Mouse (Mus musculus): ENCODE measurements around the gene Atp5mpl.

DNA sequence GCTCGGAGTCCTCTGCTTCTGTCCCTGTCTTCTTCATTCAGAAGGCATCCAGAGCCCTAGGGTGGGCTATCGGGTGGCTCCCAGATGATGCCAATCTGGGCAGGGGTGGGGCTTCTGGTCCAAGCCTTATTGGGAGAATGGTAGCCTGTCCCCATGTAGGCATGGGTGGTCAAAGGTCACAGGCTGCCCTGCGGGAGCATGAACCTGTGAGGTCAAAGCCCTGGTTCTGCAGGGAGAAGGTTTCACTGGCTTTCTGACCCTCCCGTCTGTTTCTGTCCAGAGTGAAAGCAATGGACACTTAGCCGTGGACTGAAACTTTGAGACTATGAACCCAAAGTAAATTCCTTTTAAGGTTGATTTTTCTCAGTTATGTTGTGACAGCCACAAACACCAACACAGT, 10.6 kb downstream of the Atp5mpl start:
- TF ChIP-seq POLR2A (IDR thresholded peaks at IDR 0.05; ENCODE audit: insufficient read depth, low read length) (no peak), CTCF (IDR thresholded peaks at IDR 0.05; ENCODE audit: low read depth, low read length) (no peak), EP300 (IDR thresholded peaks at IDR 0.05; ENCODE audit: insufficient read depth, low read depth, low read length) (no peak)
